Mouse (Mus musculus): ENCODE measurements around the gene Inpp5e.
A peak's percentile ranks its signal among the peaks of the same experiment; 100 is the strongest.

The Inpp5e gene

DNA sequence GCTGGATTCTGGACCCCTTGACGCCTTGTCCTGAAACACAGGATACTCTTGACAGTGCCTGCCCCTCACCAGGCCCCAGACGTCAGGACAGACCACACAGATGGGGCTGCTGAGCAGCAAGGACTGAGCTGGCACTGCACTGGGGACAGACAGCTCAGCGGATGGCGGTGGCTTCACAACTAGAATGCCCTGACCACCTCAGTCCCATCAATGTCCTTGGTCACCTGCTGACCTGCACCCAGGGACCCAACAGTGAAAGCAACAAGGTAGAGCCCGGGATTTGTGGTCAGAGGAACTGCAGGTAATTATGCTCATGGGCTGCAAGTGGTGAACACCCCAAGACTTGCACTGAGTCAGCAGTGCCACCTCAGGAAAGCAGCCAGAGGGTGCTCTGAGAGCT, 46.0 kb downstream of the Inpp5e start:
- no peak for DNase-seq (ENCODE audit: low spot score in 2 of 2)

GRCm38 (mm10) chr2:26360772-26361171, 48.2 kb downstream of the Inpp5e start, which contains the start of gene Card9:
Gene Card9 (minus strand): TSS chr2:26360918.
- DNase-seq (ENCODE audit: low spot score in 2 of 2): no peak

GRCm38 (mm10) chr2:26359983-26360382, 49.0 kb downstream of the Inpp5e start:
- DNase-seq (ENCODE audit: low spot score in 2 of 2): no peak

DNA sequence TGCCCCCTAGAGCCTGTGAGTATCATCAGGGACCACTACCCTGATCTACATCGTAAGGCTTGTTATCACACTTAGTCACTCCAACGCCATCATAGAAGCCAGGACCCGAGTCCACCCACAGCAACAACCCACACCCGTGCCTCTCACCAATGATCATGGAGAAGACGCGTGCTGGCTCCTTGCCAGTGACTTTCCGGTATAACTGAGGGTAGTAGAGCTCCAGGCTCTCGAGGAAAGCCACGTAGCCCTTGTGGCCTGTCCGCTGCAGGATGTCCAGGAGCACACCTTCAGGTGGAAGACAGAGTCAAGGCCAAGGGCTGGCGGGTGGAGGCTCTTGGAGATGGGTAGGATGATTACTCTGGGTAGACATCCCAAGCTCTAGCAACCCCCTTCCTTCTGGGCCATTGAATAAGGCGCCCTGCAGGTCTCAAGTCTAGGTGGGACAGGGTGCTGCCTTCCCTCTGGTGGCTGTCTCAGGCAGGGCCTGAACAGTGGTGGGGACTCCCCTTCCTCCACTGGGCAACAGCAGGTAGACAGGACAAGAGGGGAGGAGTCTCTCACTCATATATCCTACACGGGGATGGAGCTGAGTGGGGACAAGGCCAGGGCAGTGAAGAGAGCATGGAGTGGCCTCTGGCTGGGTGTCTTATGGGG, 50.2 kb downstream of the Inpp5e start:
- DNase-seq (ENCODE audit: low spot score in 2 of 2): no peak

- no peak for DNase-seq (ENCODE audit: low spot score in 2 of 2)
Measured at GRCm38 (mm10) chr2:26357484-26357883, 51.5 kb downstream of the Inpp5e start.

GRCm38 (mm10) chr2:26356678-26357077, 52.3 kb downstream of the Inpp5e start:
- peak; percentile 36 to 42 for DNase-seq (ENCODE audit: low spot score in 2 of 2)

GRCm38 (mm10) chr2:26356231-26356630, 52.8 kb downstream of the Inpp5e start:
- DNase-seq (ENCODE audit: low spot score in 2 of 2): no peak

DNA sequence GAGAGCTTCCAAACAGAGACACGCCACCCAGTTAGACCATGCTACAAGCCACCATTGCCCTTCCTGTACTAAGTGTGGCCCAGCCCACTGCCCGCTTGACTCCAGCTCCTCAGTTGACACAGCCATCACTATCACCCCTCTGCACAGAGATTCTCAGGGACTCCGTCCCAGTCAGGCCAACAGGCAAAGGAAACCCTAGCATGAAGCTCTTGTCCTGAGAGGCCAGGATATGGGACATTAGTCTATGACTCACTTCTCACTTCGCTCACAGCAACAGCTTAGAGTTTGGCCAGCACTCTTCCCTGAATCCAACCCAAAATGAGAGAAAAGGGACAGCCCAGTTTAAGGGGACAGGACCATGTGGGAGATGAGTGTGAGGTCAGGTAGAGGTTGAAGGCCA, 54.6 kb downstream of the Inpp5e start:
- DNase-seq (ENCODE audit: low spot score in 2 of 2): no peak

GRCm38 (mm10) chr2:26353066-26353980, 55.7 kb downstream of the Inpp5e start:
- DNase-seq (ENCODE audit: low spot score in 2 of 2): no peak

- DNase-seq (ENCODE audit: low spot score in 2 of 2): peak; percentile 74 to 81
Measured at GRCm38 (mm10) chr2:26352291-26352910, 56.6 kb downstream of the Inpp5e start.

DNA sequence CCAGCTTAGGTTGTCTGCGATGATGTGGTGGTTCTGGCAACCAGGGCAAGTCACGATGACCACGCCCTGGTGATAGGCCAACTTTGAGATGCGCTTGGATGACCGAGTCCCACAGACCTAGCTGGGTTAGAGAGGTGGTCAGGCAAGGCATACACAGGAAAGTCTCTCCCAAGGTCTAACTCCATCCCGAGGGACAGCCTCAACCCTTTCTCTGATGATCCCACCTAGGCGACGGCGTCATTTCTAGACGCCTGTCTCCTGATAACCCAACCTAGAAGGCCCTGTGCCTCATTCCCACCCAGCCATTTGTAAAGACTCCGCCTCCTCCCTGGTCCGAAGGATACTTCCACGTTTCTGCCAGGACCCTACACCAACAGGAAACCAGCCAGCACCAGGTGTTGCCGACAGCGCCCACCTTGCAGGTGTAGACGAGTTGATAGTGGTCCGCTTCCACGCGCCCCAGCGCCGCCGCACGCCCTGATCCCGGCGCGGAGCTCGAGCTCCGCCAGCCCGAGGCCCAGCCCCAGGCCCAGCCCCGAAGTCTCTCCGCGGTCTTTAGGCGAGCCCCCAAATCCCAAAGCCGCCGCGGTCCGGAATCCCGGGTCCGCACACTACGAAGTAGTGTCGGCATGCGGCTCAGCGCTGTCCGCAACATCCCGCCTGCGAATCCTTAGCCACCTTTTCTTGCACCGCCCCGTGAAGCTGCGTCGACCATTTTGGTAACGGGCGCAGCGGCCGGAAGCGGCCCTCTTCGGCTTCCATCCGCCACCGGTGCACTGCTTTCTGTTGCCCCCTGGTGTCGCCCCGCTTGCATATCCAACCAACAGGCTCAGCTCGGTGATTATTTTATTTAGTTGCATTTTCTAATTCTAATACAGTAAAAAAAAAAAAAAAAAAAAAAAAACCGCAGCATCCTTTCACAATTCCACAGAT, 57.4 kb downstream of the Inpp5e start, which contains the start of gene Dnlz:
TSS of gene Dnlz (minus strand) at position 753 of the 933 bp plus-strand sequence.
- DNase-seq (ENCODE audit: low spot score in 2 of 2): peak; percentile 88 to 94

- DNase-seq (ENCODE audit: low spot score in 2 of 2): no peak
Measured at GRCm38 (mm10) chr2:26348241-26348640, 60.8 kb downstream of the Inpp5e start.
